Mouse (Mus musculus) testis, postnatal 14 days (tissue): ENCODE measurements around the gene Acyp1.

Experiments used
- DNase-seq: peaks from one replicate; pipeline ENCODE4 v3.0.0; 2021; ENCODE audit warnings: low spot score

Acyp1 gene

GRCm38 (mm10) chr12:85233376-85234358 is 54.6 kb downstream of the Acyp1 start:
- no peak for DNase-seq

DNA sequence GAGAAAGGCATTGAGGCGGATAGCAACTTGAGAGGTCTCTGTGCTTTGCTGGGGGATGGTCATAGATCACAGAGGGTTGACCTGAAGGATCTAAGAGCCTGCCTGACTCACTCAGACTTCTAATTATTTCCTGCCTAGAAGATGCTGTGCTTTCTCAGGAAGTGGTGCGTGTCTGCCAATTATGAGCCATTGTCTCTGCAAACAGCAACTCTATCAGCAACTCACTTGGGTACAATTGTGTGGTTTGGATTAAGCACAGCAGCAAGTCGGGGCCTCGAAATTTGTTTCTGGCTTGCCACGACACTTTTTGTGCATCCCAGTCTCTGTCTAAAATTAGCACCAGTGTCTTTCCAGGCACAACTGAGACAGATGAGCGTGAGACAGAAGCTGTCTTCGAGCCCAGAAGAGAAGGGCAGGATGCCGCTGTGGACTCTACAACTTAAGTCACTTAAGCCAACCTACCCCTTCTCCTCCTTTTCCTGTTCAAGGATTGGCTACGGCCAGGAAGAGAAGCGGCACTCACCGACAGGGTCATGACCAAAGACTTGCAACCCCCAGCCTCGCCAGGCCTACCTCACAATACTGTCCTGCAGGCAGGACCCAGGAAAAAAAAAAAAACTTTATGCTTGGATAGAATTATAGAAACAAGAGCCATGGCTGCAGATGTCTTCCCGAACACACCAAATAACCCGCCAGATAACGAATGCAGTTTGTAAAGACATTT is 60.2 kb downstream of the Acyp1 start:
- DNase-seq: no peak

DNA sequence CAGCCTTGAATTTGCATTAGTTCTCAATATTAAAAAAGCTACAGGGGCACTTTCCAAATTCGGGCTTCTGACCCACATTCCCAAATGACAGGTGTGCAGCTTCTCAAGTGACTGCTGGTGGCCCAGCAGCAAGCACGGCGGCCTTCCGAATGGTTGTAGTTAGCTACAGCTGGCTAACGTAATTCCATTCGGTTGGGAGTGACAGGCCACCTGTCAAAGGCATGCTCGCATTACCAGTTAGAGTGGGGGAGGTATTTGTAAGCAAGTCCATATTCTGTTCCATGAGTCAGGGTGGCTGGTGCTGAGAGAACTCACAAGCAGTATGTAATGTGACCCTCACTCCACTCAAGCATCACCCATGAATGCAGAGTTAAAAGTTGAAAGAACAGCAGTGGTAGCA is 61.0 kb downstream of the Acyp1 start:
- DNase-seq: no peak
